Mouse (Mus musculus) kidney, adult 2 months (tissue): ENCODE data around the gene Tmem151a.

Experiments used
- CTCF ChIP-seq: fragments of 200-500 bp; conservative IDR thresholded peaks from 2 replicates; pipeline ENCODE4 v1.5.1; 2011; ENCODE audit warnings: low read depth, mild to moderate bottlenecking, control low read depth, low read length, moderate library complexity, mixed read lengths; ENCODE audit not compliant: insufficient read depth, insufficient read length
- POLR2A ChIP-seq: fragments of 200-500 bp; IDR thresholded peaks from one replicate; pipeline ENCODE4 v1.6.1; 2011; ENCODE audit warnings: low read depth, low read length, control low read depth

DNA sequence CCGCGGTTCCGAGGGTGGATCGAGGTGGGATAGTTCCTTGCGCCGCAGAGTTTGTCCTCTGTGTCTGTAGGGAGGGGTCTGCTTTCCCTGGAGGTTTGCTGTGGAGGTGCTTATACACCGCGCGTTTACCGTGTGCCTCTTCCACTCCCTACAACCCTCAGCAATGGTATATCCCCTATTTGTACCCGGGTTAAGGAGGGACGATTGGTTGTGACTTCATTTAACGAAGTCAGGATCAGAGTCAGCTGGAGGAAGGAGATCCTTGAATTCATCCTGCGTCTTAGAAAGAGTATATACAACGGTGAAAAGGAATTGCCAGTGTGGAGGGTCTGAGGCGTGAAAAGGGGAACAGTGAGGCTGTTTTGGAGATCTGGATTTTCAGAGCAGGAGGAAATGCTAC lies 43.7 kb downstream of the Tmem151a start:
- no peak for TF ChIP-seq POLR2A
- TF ChIP-seq CTCF = no peak
